Mouse (Mus musculus) Patski (cell line): ENCODE data around the gene Bahcc1. TPM values are rescaled to one million over a fixed set of nuclear protein-coding genes. Genes with fewer than 3 reads are reported as not detected.

Source experiments
- ATAC-seq: fragments of 100-300 bp; one replicate; pipeline ENCODE4 v1.8.0; 2021
- CTCF ChIA-PET: fragments of 350-600 bp; sonication (Branson Sonifier 250); formaldehyde crosslinking; loops from one replicate; lab custom pipeline; 2022; ENCODE audit warnings: inconsistent platforms; lab: Charles Lee
- POLR2A ChIA-PET: fragments of 350-600 bp; sonication (Branson Sonifier 250); formaldehyde crosslinking; loops from one replicate; lab custom pipeline; 2022; ENCODE audit warnings: antibody characterized with exemption, inconsistent platforms; lab: Charles Lee
- DNase-seq: peaks from one replicate; pipeline ENCODE4 v3.0.0-alpha.2; 2011; ENCODE audit warnings: low read depth, low spot score
- H3K27me3 ChIP-seq: fragments of 371-371 bp; one replicate; pipeline ENCODE4 v1.5.1; 2021
- CTCF ChIP-seq: fragments of 100-300 bp; IDR thresholded peaks from one replicate; pipeline ENCODE4 v1.5.1; 2021
- in situ Hi-C: fragments of 300-500 bp; cut with MboI; formaldehyde crosslinking; loops from 3 replicates; pipeline ENCODE4 v1.11.1; 2018; ENCODE audit warnings: low pct_unique_long_range_greater_than_20kb, mixed read lengths
- polyA plus RNA-seq: library from polyadenylated mRNA; unstranded; gene quantifications from one replicate; pipeline ENCODE4 v1.2.3, GENCODE M21; 2021

The Bahcc1 gene
- polyA plus RNA-seq, 1 experiment from 2014 or later: 12.4 TPM

DNA sequence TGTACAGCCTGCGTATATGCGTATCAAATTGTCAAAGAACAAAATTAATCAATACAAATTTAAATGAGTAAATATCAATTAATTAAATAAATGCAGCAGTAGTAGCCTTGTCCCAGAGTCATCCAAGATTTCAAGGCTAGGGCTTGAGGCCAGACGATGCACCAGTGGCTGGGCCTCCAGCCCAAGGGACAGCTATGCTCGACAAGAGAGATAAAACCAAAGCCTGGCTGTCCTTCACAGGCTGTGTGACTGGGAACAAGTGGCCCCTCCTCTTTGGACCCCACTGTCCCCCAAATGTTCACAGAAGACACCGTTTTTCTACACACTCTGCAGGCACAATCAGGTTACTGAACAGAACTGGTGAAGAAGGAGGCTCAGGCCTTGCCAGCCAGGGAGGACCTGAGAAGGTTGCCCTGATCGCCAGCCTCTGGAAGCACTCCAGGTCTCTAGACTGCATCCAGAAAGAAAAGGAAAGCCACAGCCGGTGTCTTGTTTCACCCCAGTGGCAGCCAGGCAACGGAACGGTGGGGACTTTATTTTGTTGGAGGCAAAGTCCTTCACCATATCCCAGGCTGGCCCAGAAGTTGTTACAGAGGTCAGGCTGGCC is 12.7 kb upstream of the Bahcc1 start:
- no peaks in the 10 kb centered on the region for H3K27me3 ChIP-seq
- DNase-seq: no peak
- ChIA-PET CTCF (no interaction called here), POLR2A (no interaction called here)
- no peak for TF ChIP-seq CTCF
- ATAC-seq: no peak
- in situ Hi-C loops: no loop called here

DNA sequence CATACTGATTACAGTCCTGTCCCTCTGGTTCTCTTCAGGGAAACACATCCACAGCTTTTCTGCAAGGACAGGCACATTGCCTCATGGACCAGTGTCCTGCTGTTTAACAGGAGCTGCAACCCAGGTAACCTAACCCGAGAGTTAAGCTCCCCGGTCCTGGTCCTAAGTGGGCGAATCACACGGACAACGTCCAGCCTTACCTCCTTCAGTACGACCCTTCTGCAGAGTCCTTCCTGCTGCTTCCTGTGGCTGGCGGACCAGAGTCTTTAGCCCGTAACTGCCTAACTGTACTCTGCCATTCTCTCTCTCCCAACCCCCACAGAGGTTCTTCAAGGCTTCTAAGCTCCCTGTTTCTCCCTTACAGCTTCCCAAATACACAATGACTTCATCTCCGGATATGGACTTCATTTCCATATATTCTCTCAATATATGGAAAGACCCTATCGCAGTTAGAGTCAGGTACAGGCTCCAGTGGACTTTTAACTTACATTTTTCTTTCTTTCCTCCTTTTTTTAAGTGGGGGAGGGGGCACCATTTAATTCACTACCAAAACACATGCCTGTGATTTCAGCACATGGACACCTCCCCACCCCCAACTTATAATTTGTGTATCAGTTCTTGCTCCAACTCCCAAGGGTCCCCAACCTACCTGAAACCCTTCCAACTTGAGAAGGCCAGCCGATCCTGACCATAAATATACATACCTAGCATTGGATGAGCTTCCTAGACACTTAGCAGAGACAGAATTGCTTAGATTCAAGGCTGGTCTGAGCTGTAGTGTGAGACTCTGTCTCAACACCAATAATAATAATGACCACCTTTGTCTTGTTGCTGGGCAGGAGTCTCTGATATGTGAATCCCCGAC is 11.6 kb upstream of the Bahcc1 start:
- no peak for DNase-seq
- in situ Hi-C loops: no loop called here
- CTCF ChIA-PET: interaction anchor here (1.0 to 1.1 kb wide), 2 partner anchors 10 to 12 kb away, joined by 3 read pairs; no protein-coding TSS in a partner anchor

DNA sequence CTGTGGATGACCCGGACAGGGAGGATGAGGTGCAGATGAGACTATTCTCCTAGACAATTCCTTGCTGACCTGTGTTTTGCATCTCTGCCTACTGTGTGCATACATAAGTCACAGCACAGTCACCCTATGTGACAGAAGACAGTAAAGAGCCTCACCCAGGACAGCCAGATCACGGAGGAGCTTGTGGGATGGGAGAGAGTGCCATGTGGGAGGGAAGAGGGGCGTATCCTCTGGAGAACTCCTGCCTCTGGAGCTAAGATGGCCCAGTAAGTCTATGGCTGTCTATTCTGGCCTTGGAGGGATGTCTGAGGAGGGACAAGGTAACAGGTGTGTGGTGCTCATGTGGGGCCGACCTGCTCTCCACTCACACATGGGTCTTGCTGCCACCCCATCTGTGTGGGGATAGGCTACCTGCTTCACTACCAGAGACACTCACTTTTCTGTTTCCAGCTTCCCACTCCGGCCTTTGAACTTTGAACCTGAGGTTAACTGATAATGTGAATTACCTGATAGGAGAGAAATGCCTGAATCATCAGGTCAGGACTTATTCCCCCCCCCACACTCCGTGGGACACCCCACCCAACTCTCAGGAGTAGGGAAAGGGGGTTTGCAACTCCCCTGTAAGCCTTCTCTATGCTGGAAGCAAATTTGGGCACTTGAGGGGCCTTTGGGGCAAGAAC is 10.2 kb upstream of the Bahcc1 start:
- CTCF ChIA-PET: no interaction called here
- H3K27me3 ChIP-seq: no peaks in the 10 kb centered on the region
- POLR2A ChIA-PET: interaction anchor here (0.7 kb wide), 1 partner anchor 53 kb away, joined by 3 read pairs; no protein-coding TSS in a partner anchor
- TF ChIP-seq CTCF: no peak
- ATAC-seq: no peak
- no peak for DNase-seq
- in situ Hi-C loops: no loop called here

More for the DNA sequence above, 11.6 kb upstream of the Bahcc1 start:
- ATAC-seq: no peak
- H3K27me3 ChIP-seq: no peaks in the 10 kb centered on the region
- POLR2A ChIA-PET: interaction anchor here (0.6 kb wide), 1 partner anchor 88 kb away, joined by 3 read pairs; no protein-coding TSS in a partner anchor
- TF ChIP-seq CTCF: no peak

DNA sequence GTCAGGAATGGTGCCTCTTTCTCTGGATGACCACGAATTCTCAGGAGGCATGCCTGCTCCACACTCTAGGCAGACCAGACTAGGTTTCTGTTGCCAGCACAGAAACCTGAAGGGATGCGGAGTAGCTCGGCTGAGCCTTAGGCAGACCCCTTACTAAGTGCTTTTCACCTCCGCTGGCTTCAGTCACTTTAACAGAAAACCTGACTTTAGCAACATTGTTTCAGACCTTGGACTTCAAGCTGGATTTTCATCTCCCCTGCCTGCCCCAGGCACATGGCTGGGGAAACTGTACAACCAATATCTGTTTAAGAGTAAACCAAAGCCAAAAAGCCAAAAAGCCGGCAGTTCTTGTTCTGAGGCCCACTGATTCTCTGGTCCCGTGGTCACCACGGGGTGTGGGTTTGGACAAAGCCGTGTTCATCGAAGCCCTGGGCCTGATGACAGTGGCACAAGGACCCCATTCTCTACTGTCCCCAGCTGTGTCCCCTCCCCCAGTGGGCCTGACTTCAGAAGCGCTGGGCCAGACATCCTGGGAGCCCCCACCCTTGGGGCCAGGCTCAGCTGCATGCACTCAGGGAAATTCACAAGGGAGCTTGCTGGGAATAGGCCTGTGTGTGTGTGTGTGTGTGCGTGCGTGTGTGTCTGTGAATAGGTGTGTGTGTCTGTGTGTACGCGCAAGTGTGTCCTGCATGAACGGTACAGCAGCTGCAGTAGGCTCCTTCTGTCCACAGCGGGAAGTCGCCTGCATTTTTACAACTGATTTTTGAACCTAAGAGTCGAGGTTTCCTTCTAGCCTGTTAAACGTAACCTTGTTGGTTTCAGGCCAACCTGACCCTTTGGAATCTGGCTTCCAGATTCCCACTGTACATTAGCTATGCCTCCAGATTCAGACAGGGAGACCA is 8.9 kb upstream of the Bahcc1 start:
- TF ChIP-seq CTCF: no peak
- DNase-seq (no peak), ATAC-seq (no peak)
- no peaks in the 10 kb centered on the region for H3K27me3 ChIP-seq
- ChIA-PET POLR2A (no interaction called here), CTCF (interaction anchor here (1.3 kb wide), 1 partner anchor 8 kb away, joined by 4 read pairs; no protein-coding TSS in a partner anchor)
- in situ Hi-C loops: no loop called here

DNA sequence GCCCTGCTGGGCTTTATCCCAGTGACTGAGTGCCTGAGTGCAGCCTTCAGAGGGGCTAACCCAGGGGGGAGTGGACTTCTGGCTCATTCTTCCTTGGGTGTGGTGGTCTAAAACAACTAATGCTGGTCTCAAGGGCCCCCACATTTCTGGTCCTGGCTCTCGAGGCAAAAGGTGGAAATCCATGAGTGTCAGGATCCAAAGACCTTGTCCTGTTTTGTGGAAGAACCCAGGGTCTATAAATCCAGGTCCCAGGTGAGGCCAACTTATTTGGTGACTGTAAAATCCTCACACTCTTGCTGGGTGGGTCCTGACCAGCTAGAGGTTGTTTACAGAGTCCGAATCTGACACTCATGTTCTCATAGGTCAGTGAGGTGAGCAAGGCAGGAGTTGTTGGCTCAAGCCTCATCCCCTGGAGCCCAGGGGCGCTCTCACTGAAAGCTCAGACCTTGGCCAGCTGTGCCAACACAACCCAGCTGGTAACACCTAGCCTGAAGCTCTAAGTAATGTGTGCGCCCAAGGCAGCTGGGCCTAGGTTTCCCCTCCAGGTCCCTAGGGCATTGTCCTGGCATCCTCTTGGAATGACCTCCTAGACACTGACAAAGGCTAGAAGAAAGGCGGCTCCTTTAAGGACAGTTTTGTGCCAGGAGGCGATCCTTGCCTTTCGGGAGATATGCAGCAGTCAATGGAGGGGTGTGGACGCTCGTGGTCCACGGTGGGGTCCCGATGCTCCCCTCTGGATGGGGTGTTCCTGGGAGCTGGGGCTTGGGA is 8.1 kb upstream of the Bahcc1 start:
- no peak for TF ChIP-seq CTCF
- POLR2A ChIA-PET: interaction anchor here (2.8 kb wide), 1 partner anchor 34 kb away, joined by 9 read pairs; no protein-coding TSS in a partner anchor
- ATAC-seq (no peak), DNase-seq (no peak)
- CTCF ChIA-PET: interaction anchor here (1.3 kb wide), 1 partner anchor 9 kb away, joined by 4 read pairs; no protein-coding TSS in a partner anchor
- H3K27me3 ChIP-seq: no peaks in the 10 kb centered on the region
- in situ Hi-C loops: no loop called here

DNA sequence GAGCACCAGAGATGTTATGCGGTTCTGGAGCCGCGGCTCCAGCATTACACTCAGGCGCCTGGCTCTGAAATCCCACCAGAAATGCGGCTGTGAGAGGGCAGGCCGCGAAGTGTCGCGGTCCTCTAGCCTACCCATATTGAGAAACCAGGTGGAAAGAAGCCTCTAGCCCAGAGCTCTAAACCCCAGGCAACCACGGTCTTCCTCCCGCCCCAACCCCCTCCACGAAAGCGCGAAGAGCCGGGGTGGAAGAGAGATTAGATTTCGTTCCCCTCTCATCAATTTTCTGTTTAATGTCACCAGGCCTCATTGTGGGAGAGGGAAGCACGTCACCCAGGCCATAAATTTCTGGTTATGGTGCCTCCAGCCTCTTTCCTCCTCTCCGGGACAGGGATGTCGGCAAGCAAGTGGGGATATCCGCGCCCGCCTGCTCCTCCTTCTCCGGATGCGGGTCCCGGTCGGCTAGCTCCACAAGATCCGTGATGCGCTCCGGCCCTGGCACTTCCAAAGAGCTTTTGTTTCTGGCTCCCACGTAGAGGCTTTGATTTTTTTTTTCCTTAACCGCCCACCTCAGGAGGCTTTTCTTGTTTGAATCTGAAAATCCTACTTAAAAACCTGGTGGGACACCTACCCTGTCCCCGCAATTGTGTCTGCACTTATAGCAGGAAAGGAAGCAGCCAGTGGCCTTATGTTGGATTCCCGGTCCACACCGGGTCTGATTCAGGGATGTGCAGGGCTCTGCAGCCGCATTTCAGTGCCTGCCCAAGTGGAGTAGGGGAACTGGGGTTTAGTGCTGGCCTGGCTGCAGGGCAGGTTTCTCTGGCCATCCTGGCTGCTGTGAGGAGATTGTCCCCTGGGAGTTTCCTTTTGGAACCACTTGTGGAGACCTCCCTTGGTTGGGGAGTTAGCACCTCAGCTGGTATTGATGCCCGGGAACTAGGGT is 7.2 kb upstream of the Bahcc1 start:
- ChIA-PET CTCF (no interaction called here), POLR2A (interaction anchor here (2.8 kb wide), 1 partner anchor 35 kb away, joined by 9 read pairs; no protein-coding TSS in a partner anchor)
- no peak for TF ChIP-seq CTCF
- ATAC-seq (no peak), DNase-seq (no peak)
- in situ Hi-C loops: no loop called here
- no peaks in the 10 kb centered on the region for H3K27me3 ChIP-seq

DNA sequence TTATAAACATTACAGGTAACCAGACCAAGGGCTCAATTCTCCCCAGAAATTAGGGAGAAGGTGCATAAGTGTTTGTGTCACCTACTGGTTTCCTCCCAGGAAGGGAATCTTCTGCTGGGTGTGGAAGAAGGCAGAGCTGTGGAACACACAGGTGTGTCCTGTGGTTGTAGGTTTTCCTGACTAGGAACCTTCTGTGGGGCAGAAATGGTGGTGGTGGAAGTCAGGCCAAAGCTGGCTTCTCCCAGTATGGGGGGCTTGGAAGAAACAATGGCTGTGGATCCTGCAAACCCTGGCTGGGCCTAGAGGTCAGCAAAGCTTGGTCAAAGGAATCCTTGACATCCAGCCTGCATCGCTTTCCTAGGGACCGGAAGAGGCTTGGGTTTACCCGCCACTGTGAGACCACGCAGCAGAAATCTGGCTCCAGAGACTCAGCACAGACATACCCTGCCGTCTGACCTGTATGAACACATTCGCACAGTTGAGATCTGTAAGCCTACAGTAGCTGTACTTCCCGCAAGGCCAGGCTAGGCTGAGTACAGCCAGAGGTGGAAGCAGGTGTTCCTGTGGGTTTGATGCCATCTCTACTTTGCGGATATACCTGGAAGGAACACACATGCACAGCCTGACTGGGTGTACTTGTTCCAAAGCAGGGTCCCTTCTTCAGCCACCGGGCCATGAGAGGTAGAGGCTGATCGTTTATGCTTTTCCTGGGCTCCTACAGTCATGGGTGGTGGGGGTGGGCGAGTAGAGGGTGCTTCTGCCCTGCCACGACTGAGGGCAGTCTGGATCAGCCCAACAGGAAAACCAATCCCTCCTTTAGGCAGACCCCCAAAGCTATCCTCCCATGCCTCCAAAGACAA is 6.1 kb upstream of the Bahcc1 start:
- ChIA-PET CTCF (interaction anchor here (0.7 kb wide), 1 partner anchor 16 kb away, joined by 3 read pairs; no protein-coding TSS in a partner anchor), POLR2A (interaction anchor here (2.8 kb wide), 1 partner anchor 36 kb away, joined by 9 read pairs; no protein-coding TSS in a partner anchor)
- no peaks in the 10 kb centered on the region for H3K27me3 ChIP-seq
- TF ChIP-seq CTCF: no peak
- ATAC-seq (no peak), DNase-seq (no peak)
- in situ Hi-C loops: no loop called here
